Mouse (Mus musculus): Measurements from ENCODE around the gene Ercc6l.
"Not testable (repeated sequence)": the region's sequence is repeated elsewhere in the genome, so short reads cannot be mapped to it uniquely, and the experiment has no call there.

Ercc6l gene

GRCm38 (mm10) chrX:102156618-102157422 is at the start of gene Ercc6l:
Gene Ercc6l (minus strand): TSS chrX:102157091.
- DNase-seq = peak; percentile 90

- DNase-seq = no peak
These were observed 33.9 kb upstream of the Ercc6l start for GRCm38 (mm10) chrX:102190840-102191239.

GRCm38 (mm10) chrX:102189581-102189980 is 32.7 kb upstream of the Ercc6l start:
- DNase-seq = no peak

GRCm38 (mm10) chrX:102188712-102189497 is 32.0 kb upstream of the Ercc6l start, which contains the start of gene Rps4x:
Gene Rps4x (minus strand): TSS chrX:102189394.
- peak; percentile 82 for DNase-seq

GRCm38 (mm10) chrX:102187023-102187699 is 30.3 kb upstream of the Ercc6l start:
- DNase-seq = no peak

GRCm38 (mm10) chrX:102182575-102182974 is 25.7 kb upstream of the Ercc6l start:
- DNase-seq = no peak

- no peak for DNase-seq
These were observed 18.8 kb upstream of the Ercc6l start for GRCm38 (mm10) chrX:102175538-102176287.

- DNase-seq = no peak
These were observed 14.0 kb upstream of the Ercc6l start for GRCm38 (mm10) chrX:102170900-102171299.

- DNase-seq = no peak
These were observed 13.2 kb upstream of the Ercc6l start for GRCm38 (mm10) chrX:102170135-102170534.

GRCm38 (mm10) chrX:102169724-102170123 is 12.8 kb upstream of the Ercc6l start:
- DNase-seq = no peak

GRCm38 (mm10) chrX:102166986-102167385 is 10.1 kb upstream of the Ercc6l start:
- DNase-seq = no peak

GRCm38 (mm10) chrX:102166521-102166920 is 9.6 kb upstream of the Ercc6l start:
- DNase-seq = no peak

GRCm38 (mm10) chrX:102163529-102163928 is 6.6 kb upstream of the Ercc6l start:
- no peak for DNase-seq

- no peak for DNase-seq
These were observed 6.2 kb upstream of the Ercc6l start for GRCm38 (mm10) chrX:102163096-102163495.

GRCm38 (mm10) chrX:102160528-102160927 is 3.6 kb upstream of the Ercc6l start:
- no peak for DNase-seq

- peak; percentile 44 for DNase-seq
These were observed 2.9 kb upstream of the Ercc6l start for GRCm38 (mm10) chrX:102159778-102160177.

GRCm38 (mm10) chrX:102157423-102157791 is 516 bp upstream of the Ercc6l start:
- no peak for DNase-seq

GRCm38 (mm10) chrX:102141157-102141556 is 15.7 kb downstream of the Ercc6l start:
- DNase-seq = no peak

- DNase-seq = no peak
These were observed 35.6 kb downstream of the Ercc6l start for GRCm38 (mm10) chrX:102121321-102121720.

- peak; percentile 93 for DNase-seq
These were observed 37.6 kb downstream of the Ercc6l start, which contains the start of gene Pin4 for GRCm38 (mm10) chrX:102119042-102119864. Gene Pin4 (plus strand): TSS chrX:102119447.

- no peak for DNase-seq
These were observed 41.2 kb downstream of the Ercc6l start for GRCm38 (mm10) chrX:102115676-102116075.

GRCm38 (mm10) chrX:102109349-102109748 is 47.5 kb downstream of the Ercc6l start:
- not testable (repeated sequence) for DNase-seq
